Mouse (Mus musculus): Measurements from ENCODE around the gene Nf2. TPM values are rescaled to one million over a fixed set of nuclear protein-coding genes. Genes with fewer than 3 reads are reported as not detected.

Gene Nf2
- 93.1 TPM for polyA plus RNA-seq (2021)

GRCm38 (mm10) chr11:4849258-4849943 is at the start of gene Nf2:
Nf2 (minus strand) TSS chr11:4849536.
- POLR2A ChIA-PET: interaction anchor here (1.1 to 1.4 kb wide), 2 partner anchors 10 to 18 kb away, joined by 3 read pairs; no protein-coding TSS in a partner anchor
- in situ Hi-C loops (cut with MboI; ENCODE audit: low pct_unique_long_range_greater_than_20kb): loop anchor here (25.0 kb wide), 1 partner anchor 612 kb away; the partner anchor contains the start of gene Osm
- peak; percentile 98 for DNase-seq (ENCODE audit: low read depth, low spot score)
- ATAC-seq: peak; percentile 99
- TF ChIP-seq CTCF (IDR thresholded peaks at IDR 0.05): peak; percentile 62
- no peaks in the 10 kb centered on the region for H3K27me3 ChIP-seq
- CTCF ChIA-PET: interaction anchor here (1.1 to 3.0 kb wide), 4 partner anchors 8 to 33 kb away, joined by 3 to 10 read pairs (median 4); no protein-coding TSS in a partner anchor

- DNase-seq (ENCODE audit: low read depth, low spot score): peak; percentile 48
- CTCF ChIA-PET: interaction anchor here (0.7 to 1.1 kb wide), 2 partner anchors 13 to 18 kb away, joined by 3 read pairs; no protein-coding TSS in a partner anchor
- no peak for TF ChIP-seq CTCF (IDR thresholded peaks at IDR 0.05)
- POLR2A ChIA-PET: interaction anchor here (0.6 kb wide), 1 partner anchor 15 kb away, joined by 3 read pairs; no protein-coding TSS in a partner anchor
- in situ Hi-C loops (cut with MboI; ENCODE audit: low pct_unique_long_range_greater_than_20kb): no loop called here
- ATAC-seq: peak; percentile 86
- no peaks in the 10 kb centered on the region for H3K27me3 ChIP-seq
These were observed 45.8 kb upstream of the Nf2 start, which contains the start of gene Thoc5 for GRCm38 (mm10) chr11:4894848-4895816. Thoc5 (plus strand) TSS chr11:4895320.

GRCm38 (mm10) chr11:4886987-4887386 is 37.7 kb upstream of the Nf2 start:
- ATAC-seq: no peak
- no peaks in the 10 kb centered on the region for H3K27me3 ChIP-seq
- DNase-seq (ENCODE audit: low read depth, low spot score): no peak
- in situ Hi-C loops (cut with MboI; ENCODE audit: low pct_unique_long_range_greater_than_20kb): no loop called here
- ChIA-PET CTCF (interaction anchor here (0.9 to 3.5 kb wide), 4 partner anchors 13 to 86 kb away, joined by 3 to 16 read pairs (median 4); no protein-coding TSS in a partner anchor), POLR2A (no interaction called here)
- no peak for TF ChIP-seq CTCF (IDR thresholded peaks at IDR 0.05)

GRCm38 (mm10) chr11:4885385-4885903 is 36.1 kb upstream of the Nf2 start:
- no peaks in the 10 kb centered on the region for H3K27me3 ChIP-seq
- ChIA-PET CTCF (interaction anchor here (1.3 to 3.5 kb wide), 5 partner anchors 12 to 44 kb away, joined by 3 to 16 read pairs (median 4); partner anchors contain the start of gene Nipsnap1), POLR2A (interaction anchor here (0.6 kb wide), 1 partner anchor 262 kb away, joined by 5 read pairs; no protein-coding TSS in a partner anchor)
- peak; percentile 75 for TF ChIP-seq CTCF (IDR thresholded peaks at IDR 0.05)
- in situ Hi-C loops (cut with MboI; ENCODE audit: low pct_unique_long_range_greater_than_20kb): no loop called here
- ATAC-seq: no peak
- no peak for DNase-seq (ENCODE audit: low read depth, low spot score)

- TF ChIP-seq CTCF (IDR thresholded peaks at IDR 0.05): peak; percentile 85
- POLR2A ChIA-PET: interaction anchor here (1.5 kb wide), 1 partner anchor 9 kb away, joined by 4 read pairs; the partner anchor contains the start of gene Nipsnap1
- CTCF ChIA-PET: interaction anchor here (0.7 to 2.0 kb wide), 13 partner anchors 9 to 107 kb away, joined by 3 to 10 read pairs (median 4); partner anchors contain the start of gene Nipsnap1
- ATAC-seq (peak; percentile 90), DNase-seq (ENCODE audit: low read depth, low spot score) (peak; percentile 61)
- H3K27me3 ChIP-seq: no peaks in the 10 kb centered on the region
- in situ Hi-C loops (cut with MboI; ENCODE audit: low pct_unique_long_range_greater_than_20kb): no loop called here
These were observed 33.7 kb upstream of the Nf2 start for GRCm38 (mm10) chr11:4882892-4883627.

GRCm38 (mm10) chr11:4881087-4881486 is 31.8 kb upstream of the Nf2 start:
- ChIA-PET POLR2A (no interaction called here), CTCF (no interaction called here)
- no peak for TF ChIP-seq CTCF (IDR thresholded peaks at IDR 0.05)
- DNase-seq (ENCODE audit: low read depth, low spot score): no peak
- H3K27me3 ChIP-seq: no peaks in the 10 kb centered on the region
- in situ Hi-C loops (cut with MboI; ENCODE audit: low pct_unique_long_range_greater_than_20kb): no loop called here
- no peak for ATAC-seq

GRCm38 (mm10) chr11:4874551-4874950 is 25.2 kb upstream of the Nf2 start:
- ATAC-seq (no peak), DNase-seq (ENCODE audit: low read depth, low spot score) (no peak)
- ChIA-PET POLR2A (interaction anchor here (1.6 kb wide), 1 partner anchor 8 kb away, joined by 4 read pairs; no protein-coding TSS in a partner anchor), CTCF (no interaction called here)
- H3K27me3 ChIP-seq: no peaks in the 10 kb centered on the region
- TF ChIP-seq CTCF (IDR thresholded peaks at IDR 0.05): no peak
- in situ Hi-C loops (cut with MboI; ENCODE audit: low pct_unique_long_range_greater_than_20kb): no loop called here

- in situ Hi-C loops (cut with MboI; ENCODE audit: low pct_unique_long_range_greater_than_20kb): no loop called here
- ATAC-seq: peak; percentile 74
- H3K27me3 ChIP-seq: no peaks in the 10 kb centered on the region
- no peak for TF ChIP-seq CTCF (IDR thresholded peaks at IDR 0.05)
- POLR2A ChIA-PET: interaction anchor here (1.6 kb wide), 1 partner anchor 9 kb away, joined by 4 read pairs; no protein-coding TSS in a partner anchor
- no peak for DNase-seq (ENCODE audit: low read depth, low spot score)
- CTCF ChIA-PET: interaction anchor here (0.7 to 1.3 kb wide), 2 partner anchors 9 to 11 kb away, joined by 3 to 5 read pairs; no protein-coding TSS in a partner anchor
These were observed 24.6 kb upstream of the Nf2 start, which contains the start of gene Nipsnap1 for GRCm38 (mm10) chr11:4873755-4874475. Nipsnap1 (plus strand) TSS chr11:4873951.

Data from Patski (cell line).